Mouse (Mus musculus): ENCODE results near the gene Vopp1.

- no peak for TF ChIP-seq EP300 (IDR thresholded peaks at IDR 0.05; ENCODE audit: low read depth)
- no peak for TF ChIP-seq CTCF (IDR thresholded peaks at IDR 0.05; ENCODE audit: low read depth)
These were observed 44.6 kb downstream of the Vopp1 start for GRCm38 (mm10) chr6:57780359-57780758.
